Mouse (Mus musculus): ENCODE results near the gene Ccnd2. TPM values are rescaled to one million over a fixed set of nuclear protein-coding genes. Genes with fewer than 3 reads are reported as not detected.
A peak's percentile ranks its signal among the peaks of the same experiment; 100 is the strongest.

The Ccnd2 gene
- polyA plus RNA-seq (2012; fragmentation: generic; extraction: Trizol): 13.9 TPM

DNA sequence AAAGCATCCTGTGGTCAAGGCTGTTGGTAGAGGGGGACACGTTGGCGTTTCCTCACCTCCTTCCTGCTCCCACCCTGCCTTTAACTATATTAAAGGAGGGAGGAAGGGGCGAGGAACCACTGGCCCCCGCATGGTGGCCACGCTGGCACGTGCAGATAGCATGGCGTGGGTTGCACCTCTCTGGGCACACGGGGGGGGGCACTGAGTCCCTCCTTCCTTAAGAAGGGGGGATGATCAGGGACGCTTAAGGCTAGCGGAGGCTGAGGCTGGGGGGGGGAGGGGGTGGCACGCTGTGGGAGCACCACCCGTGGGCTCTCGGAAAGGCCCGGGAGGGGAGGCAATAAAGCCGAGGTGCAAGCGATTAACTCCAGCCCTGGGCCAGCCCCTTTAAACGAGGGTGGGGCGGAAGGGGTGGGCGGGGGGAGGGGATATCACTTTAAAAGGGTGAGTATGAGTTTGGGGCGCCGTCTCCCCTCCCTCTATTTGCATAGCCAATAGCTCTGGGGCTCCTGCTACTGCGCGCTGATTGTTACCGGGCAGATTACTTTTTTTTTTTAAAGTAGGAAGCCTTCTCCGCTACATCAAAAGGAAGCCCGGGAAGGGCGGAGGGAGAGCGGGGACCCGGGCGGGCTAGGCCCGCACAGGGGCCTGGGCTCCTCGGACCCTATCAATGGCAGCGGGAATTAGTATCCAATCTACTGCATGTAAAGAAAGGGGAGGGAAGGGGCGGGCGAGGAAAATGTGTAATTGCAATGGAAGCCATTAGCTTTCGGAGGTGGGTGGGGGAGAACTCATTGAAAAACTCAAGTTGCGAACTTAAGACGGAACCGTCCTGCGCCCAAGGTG is at the start of gene Ccnd2:
Gene Ccnd2 (minus strand): TSS at position 88 of the 846 bp plus-strand sequence.
- Histone ChIP-seq H3K4me2 (ENCODE audit: low read depth) (peak within 1 kb of the TSS; percentile 64), H3K36me3 (ENCODE audit: control insufficient read depth, insufficient read depth) (no peaks in the 10 kb centered on the region), H3K4me3 (peak within 1 kb of the TSS; percentile 73), H3ac (ENCODE audit: control insufficient read depth, insufficient read length) (no peak within 1 kb of the TSS), H3K79me2 (ENCODE audit: control insufficient read depth, insufficient read depth) (no peaks in the 10 kb centered on the region), H3K27me3 (ENCODE audit: control insufficient read depth, insufficient read depth, insufficient read length) (peaks cover 65% of the 10 kb centered on the region)
- TF ChIP-seq MYOD1 (IDR thresholded peaks at IDR 0.05; ENCODE audit: control insufficient read depth in 1 of 3, insufficient read length in 2 of 3, low read depth in 2 of 3): no peak

DNA sequence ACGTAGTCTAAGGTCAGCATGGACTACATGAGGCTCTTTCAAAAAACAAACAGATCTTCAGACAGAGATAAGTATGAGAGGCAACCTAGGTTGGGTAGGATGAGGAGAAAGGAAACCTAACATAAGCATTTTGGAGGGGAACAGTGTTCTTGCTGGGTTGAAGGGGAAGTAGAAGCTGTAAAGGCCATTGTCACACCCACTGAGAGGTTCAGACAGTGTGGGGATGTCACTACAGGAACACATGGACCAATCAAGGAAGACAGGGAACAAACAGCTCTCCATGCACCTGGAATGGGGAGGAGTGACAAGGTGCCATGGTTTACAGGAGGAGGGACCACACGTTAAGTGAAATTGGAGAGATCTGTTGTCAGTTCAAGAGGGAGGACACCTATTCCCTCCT is 45.0 kb upstream of the Ccnd2 start:
- no peak overlapping the region for H3K4me2 ChIP-seq (ENCODE audit: low read depth)
- TF ChIP-seq USF1 (IDR thresholded peaks at IDR 0.05; ENCODE audit: low read depth) (no peak), TCF3 (IDR thresholded peaks at IDR 0.05; ENCODE audit: insufficient read length, low read depth) (no peak), REST (IDR thresholded peaks at IDR 0.05; ENCODE audit: insufficient read depth, insufficient read length) (no peak), SRF (IDR thresholded peaks at IDR 0.05; ENCODE audit: control insufficient read depth, insufficient read length, low read depth) (no peak)
- H3K27me3 ChIP-seq (ENCODE audit: control insufficient read depth, insufficient read depth, insufficient read length): no peaks in the 10 kb centered on the region
- no peaks in the 10 kb centered on the region for H3K36me3 ChIP-seq (ENCODE audit: control insufficient read depth, insufficient read depth)
- H3K79me2 ChIP-seq (ENCODE audit: control insufficient read depth, insufficient read depth): no peaks in the 10 kb centered on the region
- H3ac ChIP-seq (ENCODE audit: control insufficient read depth, insufficient read length): no peak overlapping the region
- no peak overlapping the region for H3K4me3 ChIP-seq

DNA sequence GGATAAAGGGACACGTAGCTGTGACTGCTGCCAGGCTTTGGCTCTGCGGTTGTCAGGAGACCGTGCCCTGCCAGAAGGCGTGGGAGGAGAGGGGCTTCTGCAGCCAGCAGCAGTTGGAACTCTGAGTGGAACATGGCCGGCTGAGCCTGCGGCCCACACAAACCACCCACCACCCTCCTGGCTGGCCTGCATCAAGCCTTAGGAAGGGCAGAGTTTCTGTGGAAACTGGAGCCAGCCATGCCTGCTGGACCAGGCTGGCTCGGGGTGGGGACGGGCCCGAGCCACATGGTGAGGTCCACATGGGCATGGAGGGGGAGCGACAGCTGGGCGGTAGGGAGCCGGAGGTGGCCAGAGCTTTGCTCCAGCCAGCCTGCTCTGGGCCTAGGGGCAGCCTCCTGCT is 29.3 kb upstream of the Ccnd2 start:
- H3K4me3 ChIP-seq: no peak overlapping the region
- peaks cover 15% of the 10 kb centered on the region for H3K27me3 ChIP-seq (ENCODE audit: control insufficient read depth, insufficient read depth, insufficient read length)
- no peak overlapping the region for H3K4me2 ChIP-seq (ENCODE audit: low read depth)
- H3K79me2 ChIP-seq (ENCODE audit: control insufficient read depth, insufficient read depth): no peaks in the 10 kb centered on the region
- H3K36me3 ChIP-seq (ENCODE audit: control insufficient read depth, insufficient read depth): no peaks in the 10 kb centered on the region
- TF ChIP-seq REST (IDR thresholded peaks at IDR 0.05; ENCODE audit: insufficient read depth, insufficient read length) (no peak), MYOG (IDR thresholded peaks at IDR 0.05; ENCODE audit: control insufficient read depth in 1 of 3, insufficient read depth in 1 of 3, insufficient read length in 2 of 3, low read depth in 2 of 3) (peak in 1 of 3 experiments; percentile 10), TCF12 (IDR thresholded peaks at IDR 0.05; ENCODE audit: insufficient read depth, poor library complexity, severe bottlenecking) (no peak), TCF3 (IDR thresholded peaks at IDR 0.05; ENCODE audit: insufficient read length, low read depth) (no peak), E2F4 (IDR thresholded peaks at IDR 0.05; ENCODE audit: insufficient read depth) (no peak), MYOD1 (IDR thresholded peaks at IDR 0.05; ENCODE audit: control insufficient read depth in 1 of 3, insufficient read length in 2 of 3, low read depth in 2 of 3) (peak in 1 of 3 experiments; percentile 4), MAX (IDR thresholded peaks at IDR 0.05; ENCODE audit: low read depth) (no peak)
- H3ac ChIP-seq (ENCODE audit: control insufficient read depth, insufficient read length): no peak overlapping the region

DNA sequence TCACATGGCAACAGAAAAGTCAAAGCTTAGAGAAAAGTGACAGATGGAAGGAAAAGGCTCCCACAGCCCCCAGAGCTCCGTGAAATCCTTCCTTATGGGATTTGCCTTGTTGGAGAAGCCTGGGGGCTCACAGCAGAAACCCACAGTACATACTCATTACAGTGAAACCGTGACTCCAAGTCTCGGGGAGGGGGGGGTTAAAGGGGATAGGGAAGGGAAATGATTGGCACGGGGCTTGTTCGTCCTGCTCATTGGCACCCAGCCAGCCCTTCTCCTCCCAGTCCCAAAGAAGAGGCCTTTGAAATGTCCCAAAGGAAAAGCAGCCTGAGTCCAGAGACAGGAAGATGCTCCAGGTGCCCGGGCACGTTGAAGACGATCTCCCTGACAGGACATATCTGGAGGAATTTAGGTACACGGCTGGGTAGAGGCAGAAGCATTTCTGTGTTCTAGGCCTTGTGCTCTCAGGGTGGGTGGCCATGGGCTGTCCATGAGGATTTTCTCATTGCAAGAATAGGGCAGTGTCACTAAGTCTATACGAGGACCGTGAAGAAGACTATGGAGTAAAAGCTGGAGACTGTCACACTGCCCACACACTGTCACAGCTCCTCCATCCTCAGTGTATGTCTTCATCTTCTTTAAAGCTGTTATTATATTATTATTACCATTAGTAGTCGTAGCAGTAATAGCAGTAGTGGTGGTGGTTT is 27.2 kb upstream of the Ccnd2 start:
- Histone ChIP-seq H3K36me3 (ENCODE audit: control insufficient read depth, insufficient read depth) (no peaks in the 10 kb centered on the region), H3K27me3 (ENCODE audit: control insufficient read depth, insufficient read depth, insufficient read length) (peaks cover 15% of the 10 kb centered on the region), H3K4me3 (no peak overlapping the region), H3K4me2 (ENCODE audit: low read depth) (no peak overlapping the region), H3ac (ENCODE audit: control insufficient read depth, insufficient read length) (no peak overlapping the region), H3K79me2 (ENCODE audit: control insufficient read depth, insufficient read depth) (no peaks in the 10 kb centered on the region)
- TF ChIP-seq POLR2A (IDR thresholded peaks at IDR 0.05; ENCODE audit: insufficient read length, low read depth) (no peak), MYOG (IDR thresholded peaks at IDR 0.05; ENCODE audit: control insufficient read depth in 1 of 3, insufficient read depth in 1 of 3, insufficient read length in 2 of 3, low read depth in 2 of 3) (no peak), MYOD1 (IDR thresholded peaks at IDR 0.05; ENCODE audit: control insufficient read depth in 1 of 3, insufficient read length in 2 of 3, low read depth in 2 of 3) (no peak), SRF (IDR thresholded peaks at IDR 0.05; ENCODE audit: control insufficient read depth, insufficient read length, low read depth) (no peak)

DNA sequence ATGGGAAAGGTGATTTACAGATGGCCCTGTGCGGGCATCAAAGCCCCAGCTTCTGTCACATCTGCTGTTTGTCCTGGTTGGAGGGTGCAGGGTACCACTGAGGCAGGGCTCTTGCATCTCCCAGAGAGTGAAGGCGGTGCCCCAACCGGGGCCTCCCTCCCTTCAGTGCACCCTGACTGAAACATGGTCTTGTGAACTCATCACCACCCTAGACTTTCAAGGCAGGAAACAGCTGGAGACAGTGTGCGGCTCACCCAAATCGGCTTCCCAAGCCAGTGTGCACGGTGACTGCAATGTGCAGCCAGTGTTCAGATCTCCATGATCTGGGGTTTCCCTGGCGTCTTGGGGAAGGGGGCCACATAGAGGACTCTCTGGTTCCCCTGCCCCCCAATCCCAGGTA is 26.0 kb upstream of the Ccnd2 start:
- no peaks in the 10 kb centered on the region for H3K36me3 ChIP-seq (ENCODE audit: control insufficient read depth, insufficient read depth)
- no peak overlapping the region for H3K4me2 ChIP-seq (ENCODE audit: low read depth)
- H3K79me2 ChIP-seq (ENCODE audit: control insufficient read depth, insufficient read depth): no peaks in the 10 kb centered on the region
- no peak overlapping the region for H3ac ChIP-seq (ENCODE audit: control insufficient read depth, insufficient read length)
- H3K27me3 ChIP-seq (ENCODE audit: control insufficient read depth, insufficient read depth, insufficient read length): peaks cover 15% of the 10 kb centered on the region
- H3K4me3 ChIP-seq: no peak overlapping the region
- TF ChIP-seq SRF (IDR thresholded peaks at IDR 0.05; ENCODE audit: control insufficient read depth, insufficient read length, low read depth) (no peak), MYOG (IDR thresholded peaks at IDR 0.05; ENCODE audit: control insufficient read depth in 1 of 3, insufficient read depth in 1 of 3, insufficient read length in 2 of 3, low read depth in 2 of 3) (no peak), REST (IDR thresholded peaks at IDR 0.05; ENCODE audit: insufficient read depth, insufficient read length) (no peak), E2F4 (IDR thresholded peaks at IDR 0.05; ENCODE audit: insufficient read depth) (no peak), POLR2AphosphoS2 (IDR thresholded peaks at IDR 0.05; ENCODE audit: insufficient read length, low read depth) (no peak), POLR2A (IDR thresholded peaks at IDR 0.05; ENCODE audit: insufficient read length, low read depth) (no peak), USF1 (IDR thresholded peaks at IDR 0.05; ENCODE audit: low read depth) (no peak), MYOD1 (IDR thresholded peaks at IDR 0.05; ENCODE audit: control insufficient read depth in 1 of 3, insufficient read length in 2 of 3, low read depth in 2 of 3) (no peak), TCF12 (IDR thresholded peaks at IDR 0.05; ENCODE audit: insufficient read depth, poor library complexity, severe bottlenecking) (no peak), TCF3 (IDR thresholded peaks at IDR 0.05; ENCODE audit: insufficient read length, low read depth) (no peak)

Data from myocyte (in vitro differentiated cells).